Mouse (Mus musculus) megakaryocyte, adult 5-6 weeks (primary cell): Measurements from ENCODE around the gene Brat1. TPM values are rescaled to one million over a fixed set of nuclear protein-coding genes. Genes with fewer than 3 reads are reported as not detected.
"Not testable (repeated sequence)": the region's sequence is repeated elsewhere in the genome, so short reads cannot be mapped to it uniquely, and the experiment has no call there.

Experiments
- ATAC-seq: 2 replicates; pipeline ENCODE4 v1.8.0; 2016; ENCODE audit warnings: mild to moderate bottlenecking, inconsistent platforms; ENCODE audit not compliant: poor library complexity, severe bottlenecking
- total RNA-seq, 2 experiments: library from RNA; stranded (forward) in 1 of 2; stranded (reverse) in 1 of 2; fragments of 153-499, 151-499 nt in 1 of 2; fragments of 221-1000, 200-1000 nt in 1 of 2; gene quantifications; 2 replicates each; pipeline versions ENCODE4 v1.2.3 to v1.2.4; 2015 to 2017

Brat1 gene
- total RNA-seq (2015) (6.4 and 6.8 TPM in 2 replicates), total RNA-seq (2017) (7.8 and 11.1 TPM in 2 replicates)

GRCm38 (mm10) chr5:140704378-140705251, at the start of gene Brat1:
Gene Brat1, plus strand, starts transcription at chr5:140705011.
- ATAC-seq = peak; percentile 84

GRCm38 (mm10) chr5:140659607-140660272, 45.1 kb upstream of the Brat1 start:
- no peak for ATAC-seq

DNA sequence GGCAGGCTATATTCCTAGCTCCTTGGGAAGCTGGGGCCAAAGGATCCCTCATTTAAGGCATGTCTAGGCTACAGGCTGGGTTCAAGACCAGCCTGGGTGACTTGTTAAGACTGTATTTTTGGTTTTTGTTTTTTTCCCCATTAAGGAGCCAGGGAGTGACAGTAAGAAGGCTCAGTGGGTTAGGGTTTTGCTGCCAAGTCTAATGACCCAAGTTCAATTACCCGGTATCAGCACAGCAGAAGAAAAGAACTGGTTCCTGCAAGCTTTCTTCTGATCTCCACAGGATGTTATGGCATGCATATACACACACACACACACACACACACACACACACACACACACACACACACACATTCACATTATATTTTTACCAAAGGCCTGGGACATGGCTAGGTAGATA, 44.4 kb upstream of the Brat1 start:
- ATAC-seq = no peak

GRCm38 (mm10) chr5:140661427-140661826, 43.4 kb upstream of the Brat1 start:
- ATAC-seq = no peak

DNA sequence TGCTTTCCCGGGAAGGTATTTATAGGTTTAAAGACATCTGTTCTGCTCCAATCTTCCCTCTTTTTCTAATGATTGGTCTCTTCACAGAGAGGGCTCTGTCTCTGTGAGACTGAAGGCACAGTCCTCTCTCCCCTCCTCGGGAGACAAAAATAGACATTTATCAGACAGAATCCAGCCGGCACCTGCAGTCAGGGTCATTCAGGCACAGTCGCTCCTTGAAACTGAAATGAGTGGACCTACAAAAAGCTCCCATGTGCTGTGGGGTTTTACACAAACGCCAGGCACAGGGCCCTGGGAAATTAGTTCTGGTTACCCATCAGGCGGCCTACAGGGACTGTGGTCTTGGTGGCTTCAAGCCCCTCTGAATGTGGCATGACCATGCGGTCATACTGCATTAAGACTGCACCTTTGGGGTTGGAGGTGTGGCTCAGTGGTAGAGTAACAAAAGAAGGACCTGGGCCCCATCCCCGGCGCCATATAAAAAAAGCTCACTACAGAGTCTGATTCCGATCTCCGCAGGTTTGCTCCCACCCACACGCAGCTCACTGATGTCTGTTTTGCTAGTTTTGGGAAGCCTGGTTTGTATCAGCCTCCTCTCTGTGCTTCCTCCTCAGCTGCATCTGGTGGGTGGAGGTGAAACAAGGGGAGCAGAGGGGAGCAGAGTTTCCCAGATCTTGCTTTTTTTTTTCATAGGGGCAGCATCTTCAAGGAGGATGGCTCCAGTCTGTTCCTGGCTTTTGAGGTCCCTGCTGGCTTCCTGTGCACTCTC, 42.8 kb upstream of the Brat1 start:
- no peak for ATAC-seq

- ATAC-seq = peak; percentile 82
Observed at GRCm38 (mm10) chr5:140662741-140663592, 41.8 kb upstream of the Brat1 start.

- peak; percentile 66 for ATAC-seq
Observed at GRCm38 (mm10) chr5:140663621-140664180, 41.1 kb upstream of the Brat1 start.

DNA sequence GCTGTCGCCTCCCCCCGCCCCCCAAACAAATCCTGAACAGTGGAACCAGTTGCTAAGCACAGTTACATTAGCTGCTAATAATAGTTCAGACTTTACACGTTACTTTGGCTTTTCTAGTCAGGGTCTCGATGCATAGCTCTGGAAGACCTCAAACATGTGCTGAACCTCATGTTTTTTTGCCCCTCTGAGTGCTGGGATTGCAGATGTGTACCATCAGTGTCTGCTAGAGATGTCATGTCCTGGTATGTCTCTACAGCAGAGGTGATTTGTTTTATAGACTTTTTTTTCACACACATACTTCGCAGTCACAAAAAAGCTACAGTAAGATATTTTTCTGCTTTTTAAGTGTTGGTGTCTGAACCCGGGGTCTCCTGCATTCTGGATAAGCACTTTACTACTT, 32.7 kb upstream of the Brat1 start:
- ATAC-seq = no peak

DNA sequence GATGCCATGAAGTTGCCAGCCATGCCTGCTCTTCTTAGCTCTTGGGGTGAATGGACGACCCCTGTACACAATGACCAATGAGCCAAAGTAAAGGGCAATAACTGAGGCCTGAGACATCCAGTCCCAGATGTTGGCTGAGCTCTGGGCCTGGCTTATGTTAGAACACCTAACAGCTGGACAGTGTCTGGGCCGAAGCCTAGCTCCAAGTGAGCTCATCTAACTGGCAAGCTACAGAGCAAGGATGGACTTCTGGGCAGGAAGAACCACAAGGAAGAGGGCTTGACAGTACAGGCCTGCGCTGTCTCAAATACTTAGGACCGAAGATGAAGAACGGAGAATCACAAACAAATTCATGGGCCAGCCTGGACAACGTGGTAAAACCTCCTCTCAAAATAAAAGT, 32.2 kb upstream of the Brat1 start:
- ATAC-seq = not testable (repeated sequence)

GRCm38 (mm10) chr5:140674036-140674435, 30.8 kb upstream of the Brat1 start:
- no peak for ATAC-seq

- no peak for ATAC-seq
Observed at GRCm38 (mm10) chr5:140675079-140675478, 29.7 kb upstream of the Brat1 start.

DNA sequence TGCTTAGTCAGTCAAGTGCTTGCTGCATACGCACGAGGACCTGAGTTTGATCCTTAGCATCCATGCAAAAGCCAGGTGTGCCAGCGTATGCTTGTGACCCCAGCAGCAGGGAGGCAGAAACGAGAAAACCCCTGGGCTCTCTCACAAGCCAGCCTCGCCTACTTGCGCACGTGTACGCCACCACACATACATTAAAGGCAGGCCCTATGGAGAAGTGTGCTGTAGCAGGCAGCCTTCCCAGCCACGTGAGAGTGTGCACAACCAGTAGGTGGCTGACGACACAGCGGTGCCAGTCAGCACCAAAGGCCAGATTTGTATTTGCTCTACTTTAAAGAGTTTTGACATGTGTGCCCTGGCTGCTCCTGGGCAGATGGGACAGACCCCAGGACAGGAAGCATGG, 29.2 kb upstream of the Brat1 start:
- no peak for ATAC-seq

- no peak for ATAC-seq
Observed at GRCm38 (mm10) chr5:140677137-140677536, 27.7 kb upstream of the Brat1 start.

GRCm38 (mm10) chr5:140680051-140680450, 24.8 kb upstream of the Brat1 start:
- no peak for ATAC-seq

- ATAC-seq = no peak
Observed at GRCm38 (mm10) chr5:140680950-140681349, 23.9 kb upstream of the Brat1 start.

GRCm38 (mm10) chr5:140682113-140682512, 22.7 kb upstream of the Brat1 start:
- no peak for ATAC-seq

- ATAC-seq = peak; percentile 81
Observed at GRCm38 (mm10) chr5:140684343-140685148, 20.3 kb upstream of the Brat1 start.

GRCm38 (mm10) chr5:140688434-140688833, 16.4 kb upstream of the Brat1 start:
- no peak for ATAC-seq

DNA sequence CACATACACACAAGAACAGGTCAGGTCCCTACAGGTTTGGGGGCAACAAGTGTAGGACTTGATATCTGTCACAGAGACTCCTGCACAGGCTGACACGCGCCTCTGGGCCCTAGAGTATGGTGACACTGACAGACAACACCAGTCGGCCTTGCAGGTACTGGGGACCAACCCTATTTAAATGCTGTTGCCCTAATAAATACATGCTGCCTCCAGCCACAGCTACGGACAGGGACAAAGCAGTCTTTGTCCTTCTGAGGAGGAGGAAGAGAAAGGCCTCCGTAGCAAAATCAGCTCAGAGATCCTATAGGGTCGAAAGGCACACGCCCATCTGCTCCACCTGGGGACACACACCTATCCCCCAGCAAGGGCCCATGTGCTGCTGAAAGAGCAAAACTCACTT, 8.8 kb upstream of the Brat1 start:
- no peak for ATAC-seq
